Mouse (Mus musculus) left cerebral cortex, adult 9 months (tissue): ENCODE data around the gene Olfr1232.

ENCODE experiments used
- DNase-seq, 2 experiments: peaks; one replicate each; pipeline ENCODE4 v3.0.0; 2022; ENCODE audit warnings: low spot score in 2 of 2

The Olfr1232 gene

DNA sequence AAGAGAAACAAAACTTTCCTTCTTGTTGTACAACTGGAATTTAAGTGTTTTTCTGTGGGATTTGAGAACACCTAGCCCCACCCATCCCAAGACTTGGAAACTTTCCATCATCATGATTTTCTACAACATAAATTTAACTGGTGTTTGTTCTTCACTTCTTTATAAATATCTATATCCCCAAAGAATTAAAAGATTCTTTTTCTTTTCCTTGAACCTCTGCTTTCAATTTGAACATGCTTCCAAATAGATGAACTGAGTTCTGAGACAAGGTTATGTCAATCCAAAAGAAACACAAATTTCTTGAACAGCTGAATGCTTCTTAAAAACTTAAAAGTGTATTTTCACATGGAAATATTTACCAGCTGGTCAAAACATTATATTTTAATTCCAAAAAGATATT, at the start of gene Olfr1232:
TSS of gene Olfr1232 (minus strand) at position 101 of the 400 bp plus-strand sequence.
- no peak for DNase-seq

DNA sequence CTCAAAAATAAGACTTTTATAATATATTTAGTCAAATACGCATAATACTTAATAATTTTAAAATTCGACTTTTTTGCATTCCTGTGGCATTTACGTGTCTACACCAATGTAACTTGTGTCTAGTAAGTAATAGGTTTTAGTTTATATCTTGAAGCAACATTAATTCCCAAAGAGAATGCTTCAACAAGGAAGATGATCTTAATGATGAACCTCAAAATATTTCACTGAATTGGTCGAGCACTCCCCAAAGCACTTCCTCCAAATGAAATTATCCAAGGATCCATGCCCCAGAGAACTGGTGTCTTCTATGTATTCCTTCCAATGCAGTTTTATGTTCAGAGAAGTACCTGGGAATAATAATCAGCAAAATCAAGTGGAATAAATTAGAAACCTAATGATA, 35.3 kb upstream of the Olfr1232 start, which contains the start of gene Olfr1234:
TSS of gene Olfr1234 (minus strand) at position 101 of the 400 bp plus-strand sequence.
- DNase-seq: no peak

DNA sequence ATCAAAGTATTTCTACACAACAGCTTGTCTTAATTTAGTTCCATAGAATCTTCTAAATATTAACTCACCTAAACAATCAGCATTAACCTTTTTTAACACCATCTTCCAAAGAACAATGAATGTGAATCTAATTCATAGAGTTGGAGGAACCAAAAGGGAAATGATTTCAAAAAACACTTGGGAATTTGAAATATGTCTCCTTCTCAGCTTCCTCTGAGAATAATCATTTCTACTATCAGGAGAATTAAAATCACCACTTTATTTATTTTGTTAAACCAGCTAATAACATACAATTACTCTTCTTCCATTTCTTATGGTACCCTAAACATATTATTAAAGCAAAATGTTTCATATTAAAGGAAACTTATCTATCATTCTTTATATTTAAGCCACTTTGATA, 12.8 kb upstream of the Olfr1232 start, which contains the start of gene Olfr1233:
TSS of gene Olfr1233 (minus strand) at position 101 of the 400 bp plus-strand sequence.
- DNase-seq: no peak

DNA sequence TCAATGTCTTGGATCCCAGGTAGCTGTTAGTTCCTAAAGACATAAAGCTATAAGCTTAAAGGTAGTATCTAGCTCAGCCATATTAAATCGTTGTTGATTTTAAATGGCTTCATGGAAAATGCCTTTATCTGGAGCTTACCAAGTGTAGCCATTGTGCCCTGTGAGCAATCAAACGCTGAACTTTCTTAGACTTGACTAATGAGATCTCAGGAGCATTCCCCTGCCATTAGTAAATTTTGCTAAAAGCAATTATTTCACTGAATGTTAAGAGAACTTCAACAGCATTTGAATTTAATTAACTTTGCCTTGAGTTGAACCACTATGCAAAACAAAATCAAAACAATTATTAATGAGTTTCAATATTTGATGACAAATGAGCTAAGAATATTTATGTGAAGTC, 22.5 kb downstream of the Olfr1232 start, which contains the start of gene Olfr1231:
TSS of gene Olfr1231 (minus strand) at position 101 of the 400 bp plus-strand sequence.
- no peak for DNase-seq

DNA sequence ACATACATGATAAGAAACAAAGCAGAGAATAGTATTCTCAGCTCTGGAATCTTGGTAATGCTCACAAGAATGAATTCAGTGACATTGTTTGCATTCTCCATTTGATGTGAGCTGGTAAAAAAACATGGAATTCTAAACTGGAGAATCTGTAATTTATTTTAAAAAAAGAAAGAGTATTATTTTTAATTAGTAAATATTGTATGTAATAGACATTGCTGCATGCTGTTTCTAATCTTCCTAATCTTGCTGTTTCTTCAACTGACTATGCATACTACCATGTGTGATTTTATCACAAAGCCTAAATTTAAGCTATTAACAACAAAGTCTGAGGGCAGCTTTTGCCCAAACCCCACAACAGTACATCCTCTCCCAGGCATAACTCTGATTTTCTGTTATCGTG, 32.3 kb downstream of the Olfr1232 start, which contains the start of gene Olfr1230:
TSS of gene Olfr1230 (minus strand) at position 101 of the 400 bp plus-strand sequence.
- DNase-seq: no peak

DNA sequence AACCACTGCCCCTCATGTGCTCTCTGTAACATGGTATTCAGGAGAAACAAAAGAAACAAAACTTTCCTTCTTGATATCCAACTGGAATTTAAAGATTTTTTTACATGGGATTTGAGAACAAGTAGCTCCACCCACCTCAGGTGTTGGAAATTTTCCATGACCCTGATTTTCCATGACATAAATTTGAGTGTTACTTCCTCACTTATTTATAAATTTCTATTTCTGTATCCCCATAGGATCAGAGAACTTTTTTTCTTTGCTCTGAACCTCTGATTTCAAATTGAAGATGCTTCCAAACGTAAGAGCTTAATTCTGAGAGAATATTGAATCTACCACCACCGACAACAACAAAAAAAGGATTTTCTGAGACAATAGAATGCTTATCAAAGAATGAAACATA, 41.6 kb downstream of the Olfr1232 start, which contains the start of gene Olfr1229:
TSS of gene Olfr1229 (minus strand) at position 101 of the 400 bp plus-strand sequence.
- DNase-seq: no peak
